Comparison of ENCODE assay signal across 21 mouse cellular contexts in genomic region chr1:190893559-190894167, GRCm38 (mm10). TPM values are rescaled to one million over a fixed set of nuclear protein-coding genes. Genes with fewer than 3 reads are reported as not detected.
DNase-seq lines count a peak whose midpoint lies in the region; ATAC-seq and TF ChIP-seq lines count a peak whose summit lies in the region.
"Had no signal": no experiment of that assay in that cellular context is flagged by ENCODE, and none has a peak within 500 bp of the region (broad histone marks: within the 10 kb centered on the region; RNA-seq: fewer than 3 reads in every experiment).

No protein-coding gene starts in this region.

- WGBS in liver, embryonic 13.5 days (ENCODE audit: insufficient replicate concordance), result 26% methylated on average over 6 of the region's 6 CpGs

- peak overlapping the region; percentile 41 for H3K9ac ChIP-seq in MEL (ENCODE audit: control insufficient read depth, low read depth, low read length, poor library complexity, severe bottlenecking)
- H3K9ac ChIP-seq in liver, embryonic 13.5 days, result no peak overlapping the region
- H3K9ac ChIP-seq: embryonic facial prominence, embryonic 13.5 days; hindbrain, embryonic 12.5 days had no signal

- H3K4me2 ChIP-seq in liver, embryonic 13.5 days, result no peak overlapping the region
- H3K4me2 ChIP-seq: embryonic facial prominence, embryonic 13.5 days; hindbrain, embryonic 12.5 days had no signal

- peak; percentile 98 for TF ChIP-seq EP300 in MEL (IDR thresholded peaks at IDR 0.05; ENCODE audit: low read depth in 1 of 2, low read length in 2 of 2)

- DNase-seq in MEL (ENCODE audit: low read depth, low spot score), result peak; percentile 89
- DNase-seq in MN1 (ENCODE audit: low spot score), result peak; percentile 10
- no peak for DNase-seq in liver, embryonic 13.5 days
- DNase-seq in thymus, postnatal 14 days, result no peak
- no peak for DNase-seq in kidney, postnatal 4 days
- no peak for DNase-seq in spleen, postnatal 14 days (ENCODE audit: low spot score in 2 of 2)
- DNase-seq: adrenal gland, adult 8-10 months; cerebellum, adult 11 months; cerebellum, adult 8-10 months; cerebellum, postnatal 14 days; gastrocnemius, adult 2 months; gastrocnemius, postnatal 25 days; heart, adult 11 months; heart, postnatal 10 days; heart, postnatal 4 days had no signal

- H3K4me1 ChIP-seq in MEL (ENCODE audit: control insufficient read depth in 1 of 2, insufficient read depth in 2 of 2, low read length in 2 of 2), result peaks cover 23 to 33% of the 10 kb centered on the region in 2 experiments
- H3K4me1 ChIP-seq in liver, embryonic 13.5 days (replicated peaks), result peaks cover 23% of the 10 kb centered on the region
- H3K4me1 ChIP-seq: embryonic facial prominence, embryonic 13.5 days; hindbrain, embryonic 12.5 days had no signal

- H3K36me3 ChIP-seq in MEL (ENCODE audit: control insufficient read depth in 1 of 2, insufficient read depth in 2 of 2, low read length in 2 of 2), result peaks cover 2 to 30% of the 10 kb centered on the region in 2 experiments; a peak in 3 of 4 replicates
- peaks cover 11% of the 10 kb centered on the region; the same call in 1 of the 2 replicates for H3K36me3 ChIP-seq in liver, embryonic 13.5 days

- ATAC-seq in liver, embryonic 13.5 days (ENCODE audit: low read depth), result peak; percentile 80
- peak; percentile 78 for ATAC-seq in megakaryocyte progenitor cell, adult 5-6 weeks (replicated peaks; ENCODE audit: poor library complexity)
- ATAC-seq: forebrain, embryonic 14.5 days; hindbrain, embryonic 16.5 days; inflammation-experienced regulatory T-cells, adult 6 months had no signal

- TF ChIP-seq CTCF in MEL (IDR thresholded peaks at IDR 0.05 in 2 of 3, conservative IDR thresholded peaks at IDR 0.05 in 1 of 3; ENCODE audit: control insufficient read depth in 1 of 3, insufficient read depth in 1 of 3, low read depth in 2 of 3, low read length in 3 of 3, poor library complexity in 1 of 3, severe bottlenecking in 1 of 3), result no peak

- peak overlapping the region; percentile 95 for H3K27ac ChIP-seq in MEL (ENCODE audit: control insufficient read depth, low read depth, low read length)
- no peak overlapping the region for H3K27ac ChIP-seq in liver, embryonic 13.5 days
- H3K27ac ChIP-seq: embryonic facial prominence, embryonic 13.5 days; gastrocnemius, adult 2 months; hindbrain, embryonic 12.5 days had no signal

- peak overlapping the region in 1 of 2 experiments; percentile 7; a peak in 1 of 4 replicates for H3K4me3 ChIP-seq in MEL (ENCODE audit: control insufficient read depth in 1 of 2, insufficient read depth in 1 of 2, low read depth in 2 of 2, low read length in 2 of 2)
- no peak overlapping the region for H3K4me3 ChIP-seq in liver, embryonic 13.5 days (replicated peaks)
- H3K4me3 ChIP-seq: embryonic facial prominence, embryonic 13.5 days; gastrocnemius, adult 2 months; hindbrain, embryonic 12.5 days had no signal

- TF ChIP-seq RAD21 in MEL (IDR thresholded peaks at IDR 0.05; ENCODE audit: low read depth, low read length), result no peak

- H3K27me3 ChIP-seq in MEL (ENCODE audit: control insufficient read depth in 1 of 2, insufficient read depth in 2 of 2, low read length in 2 of 2), result no peaks in the 10 kb centered on the region
- no peaks in the 10 kb centered on the region for H3K27me3 ChIP-seq in liver, embryonic 13.5 days
- H3K27me3 ChIP-seq: embryonic facial prominence, embryonic 13.5 days; hindbrain, embryonic 12.5 days had no signal

- no peak for TF ChIP-seq POLR2A in MEL (IDR thresholded peaks at IDR 0.05; ENCODE audit: control insufficient read depth in 1 of 2, insufficient read depth in 1 of 2, low read depth in 1 of 2, low read length in 2 of 2, poor library complexity in 1 of 2)

- H3K79me2 ChIP-seq in MEL (ENCODE audit: control insufficient read depth, insufficient read depth, low read length, poor library complexity), result no peaks in the 10 kb centered on the region

- no peaks in the 10 kb centered on the region for H3K9me3 ChIP-seq in MEL (replicated peaks; ENCODE audit: insufficient read depth, low read length)
- H3K9me3 ChIP-seq in liver, embryonic 13.5 days (replicated peaks), result no peaks in the 10 kb centered on the region
- H3K9me3 ChIP-seq: embryonic facial prominence, embryonic 13.5 days; hindbrain, embryonic 12.5 days had no signal

TF ChIP-seq in MEL, 35 proteins besides CTCF, POLR2A, EP300 and RAD21:
- TF ChIP-seq ELF1 (IDR thresholded peaks at IDR 0.05; ENCODE audit: low read depth, low read length) (peak; percentile 60), POLR2AphosphoS5 (IDR thresholded peaks at IDR 0.05; ENCODE audit: borderline replicate concordance, low read depth, low read length) (no peak), E2F4 (IDR thresholded peaks at IDR 0.05; ENCODE audit: borderline replicate concordance, low read depth, low read length) (no peak), TBP (IDR thresholded peaks at IDR 0.05; ENCODE audit: low read depth, low read length) (peak; percentile 62), BHLHE40 (IDR thresholded peaks at IDR 0.05; ENCODE audit: borderline replicate concordance, low read depth, low read length) (no peak), TCF12 (IDR thresholded peaks at IDR 0.05; ENCODE audit: low read depth, low read length) (peak; percentile 97), POLR2AphosphoS2 (IDR thresholded peaks at IDR 0.05; ENCODE audit: low read length) (0 out of 2 replicates have a peak, but pooled peaks have one; percentile 15), MXI1 (IDR thresholded peaks at IDR 0.05; ENCODE audit: low read depth, low read length) (peak; percentile 59; the same call in 1 of the 2 replicates), RCOR1 (IDR thresholded peaks at IDR 0.05; ENCODE audit: low read depth, low read length) (peak; percentile 84), MAFK (IDR thresholded peaks at IDR 0.05; ENCODE audit: borderline replicate concordance, low read depth, low read length) (0 out of 2 replicates have a peak, but pooled peaks have one; percentile 13), ETS1 (IDR thresholded peaks at IDR 0.05; ENCODE audit: low read depth, low read length) (peak; percentile 93), ZKSCAN1 (IDR thresholded peaks at IDR 0.05; ENCODE audit: low read depth, low read length) (no peak), ZMIZ1 (IDR thresholded peaks at IDR 0.05; ENCODE audit: low read depth, low read length) (0 out of 2 replicates have a peak, but pooled peaks have one; percentile 54), CHD1 (IDR thresholded peaks at IDR 0.05; ENCODE audit: low read depth, low read length) (no peak), NELFE (IDR thresholded peaks at IDR 0.05; ENCODE audit: low read depth, low read length) (no peak), SMC3 (IDR thresholded peaks at IDR 0.05; ENCODE audit: low read depth, low read length) (no peak), MAX (IDR thresholded peaks at IDR 0.05; ENCODE audit: low read length) (peak; percentile 52), MYB (IDR thresholded peaks at IDR 0.05; ENCODE audit: low read depth, low read length) (peak; percentile 81; the same call in 1 of the 2 replicates), MAZ (IDR thresholded peaks at IDR 0.05; ENCODE audit: low read depth, low read length) (no peak), GATA1 (IDR thresholded peaks at IDR 0.05; ENCODE audit: low read depth, low read length) (peak; percentile 99), ZC3H11A (IDR thresholded peaks at IDR 0.05; ENCODE audit: low read depth, low read length) (no peak), MYC (IDR thresholded peaks at IDR 0.05; ENCODE audit: low read depth, low read length) (peak; percentile 81; the same call in 1 of the 2 replicates), CHD2 (IDR thresholded peaks at IDR 0.05; ENCODE audit: low read length) (no peak), TAL1 (IDR thresholded peaks at IDR 0.05; ENCODE audit: low read length) (peak; percentile 81), NRF1 (IDR thresholded peaks at IDR 0.05; ENCODE audit: insufficient read depth, low read depth, low read length, poor library complexity, severe bottlenecking) (no peak), MEF2A (IDR thresholded peaks at IDR 0.05; ENCODE audit: extremely low read depth, insufficient replicate concordance, low read depth, low read length, poor library complexity, severe bottlenecking) (no peak), HCFC1 (IDR thresholded peaks at IDR 0.05; ENCODE audit: low read depth, low read length) (no peak), JUND (IDR thresholded peaks at IDR 0.05; ENCODE audit: low read depth, low read length) (no peak), KAT2A (conservative IDR thresholded peaks at IDR 0.05; ENCODE audit: low read depth, low read length) (no peak), SIN3A (IDR thresholded peaks at IDR 0.05; ENCODE audit: low read length) (peak; percentile 86), UBTF (IDR thresholded peaks at IDR 0.05; ENCODE audit: borderline replicate concordance, insufficient read depth, low read depth, low read length) (no peak), USF1 (IDR thresholded peaks at IDR 0.05; ENCODE audit: low read depth, low read length) (no peak), GABPA (IDR thresholded peaks at IDR 0.05; ENCODE audit: low read depth, low read length) (no peak)

RNA-seq across cellular contexts. Expression of gene Rps6kc1, which starts 17.9 kb away (rescaled TPM):
- total RNA-seq in MEL (2012; rRNA removed), result 19.3 and 26.2 TPM in 2 replicates
- 10 to 100 TPM in 1 of 2 experiments, not detected in 1; 26.5 TPM for polyA plus RNA-seq in MEL (2012; ENCODE audit: insufficient read depth in 1 of 2, insufficient read length in 2 of 2, low read depth in 1 of 2, low replicate concordance in 2 of 2, missing spikeins in 1 of 2)
- 3.6 and 4.5 TPM in 2 replicates for polyA plus RNA-seq in liver, embryonic 13.5 days (2015; fragmentation: Nextera tagmentation; extraction: Ambion mirVana)
- total RNA-seq in megakaryocyte progenitor cell, adult 5-6 weeks (2015), result 6.9 and 7.2 TPM in 2 replicates
- 8.7 and 10.4 TPM in 2 replicates for total RNA-seq in megakaryocyte progenitor cell, adult 5-6 weeks (2017)

RNA-seq across cellular contexts. Expression of gene Angel2, which starts 31.2 kb away (rescaled TPM):
- 25.1 TPM in 2 replicates for total RNA-seq in MEL (2012; rRNA removed)
- polyA plus RNA-seq in MEL (2012; ENCODE audit: insufficient read depth in 1 of 2, insufficient read length in 2 of 2, low read depth in 1 of 2, low replicate concordance in 2 of 2, missing spikeins in 1 of 2), result 10 to 100 TPM in 1 of 2 experiments, not detected in 1; 33.7 TPM
- 16.4 and 17.0 TPM in 2 replicates for polyA plus RNA-seq in liver, embryonic 13.5 days (2015; fragmentation: Nextera tagmentation; extraction: Ambion mirVana)
- 23.4 and 25.3 TPM in 2 replicates for total RNA-seq in megakaryocyte progenitor cell, adult 5-6 weeks (2015)
- 22.9 and 35.8 TPM in 2 replicates for total RNA-seq in megakaryocyte progenitor cell, adult 5-6 weeks (2017)

Comparison
In these comparisons a context has a peak if more than half of its experiments do, and no peak if none do; other contexts are left out.
1. DNase-seq: peak in MEL (single experiment) and MN1 (single experiment); none in liver, embryonic 13.5 days (single experiment), thymus, postnatal 14 days (single experiment), kidney, postnatal 4 days (0 of 2) and spleen, postnatal 14 days (0 of 2).